9 mouse cellular contexts compared by ENCODE assay signal in genomic region chr19:44332833-44333623, GRCm38 (mm10). TPM values are rescaled to one million over a fixed set of nuclear protein-coding genes. Genes with fewer than 3 reads are reported as not detected.
DNase-seq lines count a peak whose midpoint lies in the region; ATAC-seq lines count a peak whose summit lies in the region.
"Had no signal": no experiment of that assay in that cellular context is flagged by ENCODE, and none has a peak within 500 bp of the region (broad histone marks: within the 10 kb centered on the region; RNA-seq: fewer than 3 reads in every experiment).

Gene Scd4, plus strand, starts transcription at chr19:44333092.

- ATAC-seq in kidney, embryonic 14.5 days (ENCODE audit: low FRiP score, low TSS enrichment): no peak

- no peak within 1 kb of the TSS for H3K4me2 ChIP-seq in kidney, embryonic 14.5 days (replicated peaks; ENCODE audit: low read depth, low read length)

- peak; percentile 74 for DNase-seq in kidney, adult 11 months
- DNase-seq in cerebellum, postnatal 10 days: peak; percentile 93 to 94
- peak; percentile 63 to 68 for DNase-seq in kidney, adult 8-10 months
- DNase-seq in right cerebral cortex, postnatal 10 days (ENCODE audit: low spot score in 2 of 2): peak; percentile 72
- DNase-seq in retina, postnatal 1 day: no peak
- DNase-seq in urinary bladder, postnatal 25 days (ENCODE audit: low spot score): no peak
- DNase-seq in thymus, postnatal 4 days: no peak

- no peak within 1 kb of the TSS for H3K9ac ChIP-seq in kidney, embryonic 14.5 days (ENCODE audit: low read depth, low read length)

- no peaks in the 10 kb centered on the region for H3K4me1 ChIP-seq in kidney, embryonic 14.5 days (ENCODE audit: control insufficient read depth, insufficient read depth, low read length)

- H3K27me3 ChIP-seq in kidney, embryonic 14.5 days (ENCODE audit: control insufficient read depth, insufficient read depth, low read length): no peaks in the 10 kb centered on the region

- H3K4me3 ChIP-seq in kidney, embryonic 14.5 days (ENCODE audit: low read length): no peak within 1 kb of the TSS

- no peak within 1 kb of the TSS for H3K27ac ChIP-seq in kidney, embryonic 14.5 days (ENCODE audit: low read depth, low read length)

- 77% methylated on average over 10 of the region's 10 CpGs for WGBS in kidney, embryonic 14.5 days

- H3K36me3 ChIP-seq in kidney, embryonic 14.5 days (ENCODE audit: control insufficient read depth, insufficient read depth, low read length): no peaks in the 10 kb centered on the region

- H3K9me3 ChIP-seq in kidney, embryonic 14.5 days (ENCODE audit: control insufficient read depth, low read length): no peaks in the 10 kb centered on the region

RNA-seq across cellular contexts. Expression of gene Scd4, which starts in this region (rescaled TPM):
- 0.11 TPM in 1 of 2 replicates, not detected in the other for polyA plus RNA-seq in kidney, embryonic 14.5 days (2014; fragmentation: Nextera tagmentation; extraction: Ambion mirVana)
- polyA plus RNA-seq: embryonic facial prominence, embryonic 11.5 days had no signal

Comparison
In these comparisons a context has a peak if more than half of its experiments do, and no peak if none do; other contexts are left out.
1. DNase-seq: peak in kidney, adult 11 months (single experiment), cerebellum, postnatal 10 days (2 of 2), kidney, adult 8-10 months (2 of 2) and right cerebral cortex, postnatal 10 days (2 of 2); none in retina, postnatal 1 day (single experiment), urinary bladder, postnatal 25 days (single experiment) and thymus, postnatal 4 days (single experiment).